Mouse (Mus musculus): Measurements from ENCODE around the gene Gm2244. TPM values are rescaled to one million over a fixed set of nuclear protein-coding genes. Genes with fewer than 3 reads are reported as not detected.
"Not testable (repeated sequence)": the region's sequence is repeated elsewhere in the genome, so short reads cannot be mapped to it uniquely, and the experiment has no call there.

Gene Gm2244
- not detected for total RNA-seq (2021)
- long read RNA-seq, experiment 1 = 0 reads
- long read RNA-seq, experiment 2 = 0 reads

GRCm38 (mm10) chr14:19549863-19550262, at the start of gene Gm2244:
TSS of gene Gm2244 (minus strand) at chr14:19549963.
- not testable (repeated sequence) for DNase-seq

- DNase-seq = peak; percentile 39
Measured at GRCm38 (mm10) chr14:19584804-19585667, 35.3 kb upstream of the Gm2244 start, which contains the start of gene Gm2237. TSS of gene Gm2237 (minus strand) at chr14:19585135.

Other genes with a start within 250 kb of the Gm2244 start
- gene Gm21738, start 131.0 kb downstream of the Gm2244 start, total RNA-seq (2021) = not detected
- under 1 TPM; 0.23 to 0.24 TPM for gene Gm2237, start 35.2 kb upstream of the Gm2244 start, total RNA-seq (2021)
- not detected for gene Gm5458, start 52.6 kb upstream of the Gm2244 start, total RNA-seq (2021)
- 10 to 100 TPM; 13.5 to 14.9 TPM for gene Nid2, start 201.3 kb upstream of the Gm2244 start, total RNA-seq (2021)